Mouse (Mus musculus) heart, embryonic 16.5 days (tissue): ENCODE data around the gene Hacl1. TPM values are rescaled to one million over a fixed set of nuclear protein-coding genes. Genes with fewer than 3 reads are reported as not detected.

Source experiments
- ATAC-seq: fragments of 200-750 bp; cut with Nextera tagmentation; replicated peaks from 2 replicates; pipeline ENCODE4 v1.8.0; 2017; ENCODE audit warnings: moderate number of reproducible peaks; ENCODE audit not compliant: insufficient read depth, low FRiP score; ENCODE audit errors: extremely low read depth
- H3K27ac ChIP-seq: fragments of 300-500 bp; sonication (generic); 2 replicates; pipeline ENCODE4 v1.5.1; 2014; ENCODE audit warnings: mild to moderate bottlenecking, low read length, control low read depth, moderate library complexity
- H3K27me3 ChIP-seq: fragments of 300-500 bp; sonication (generic); 2 replicates; pipeline ENCODE4 v1.6.1; 2014; ENCODE audit warnings: low read length, mixed read lengths; ENCODE audit not compliant: control insufficient read depth, insufficient read depth
- H3K36me3 ChIP-seq: fragments of 300-500 bp; sonication (generic); 2 replicates; pipeline ENCODE4 v1.6.1; 2014; ENCODE audit not compliant: control insufficient read depth, insufficient read depth
- H3K4me1 ChIP-seq: fragments of 300-500 bp; sonication (generic); 2 replicates; pipeline ENCODE4 v1.6.1; 2014; ENCODE audit warnings: low read length, mixed read lengths; ENCODE audit not compliant: control insufficient read depth, insufficient read depth
- H3K4me2 ChIP-seq: fragments of 300-500 bp; sonication (generic); 2 replicates; pipeline ENCODE4 v1.6.1; 2014; ENCODE audit warnings: low read depth, mild to moderate bottlenecking, control low read depth, low read length
- H3K4me3 ChIP-seq: fragments of 300-500 bp; sonication (generic); 2 replicates; pipeline ENCODE4 v1.5.1; 2014; ENCODE audit warnings: mild to moderate bottlenecking, control low read depth, low read length
- H3K9ac ChIP-seq: fragments of 300-500 bp; sonication (generic); 2 replicates; pipeline ENCODE4 v1.6.1; 2014; ENCODE audit warnings: low read length, control low read depth
- H3K9me3 ChIP-seq: fragments of 300-500 bp; sonication (generic); replicated peaks from 2 replicates; pipeline ENCODE4 v1.6.1; 2016; ENCODE audit warnings: low read length; ENCODE audit not compliant: control insufficient read depth
- WGBS: fragments of 180-500 bp; shearing (Covaris S2); extraction: QIAGEN DNeasy Blood & Tissue Kit; methylation state at CpG from one replicate; pipeline ENCODE4 v1.1.7; 2014; 5-methylcytosine and 5-hydroxymethylcytosine counted together
- polyA plus RNA-seq: library from polyadenylated mRNA; unstranded; fragments of >200 nt; fragmentation: Nextera tagmentation; extraction: Ambion mirVana; gene quantifications from 2 replicates; pipeline ENCODE4 v1.2.1, GENCODE M21; 2015

The Hacl1 gene
- polyA plus RNA-seq, 1 experiment from 2014 or later, result 14.3 TPM

GRCm38 (mm10) chr14:31656857-31657645 is 16.0 kb upstream of the Hacl1 start:
- no peak overlapping the region for H3K27ac ChIP-seq
- H3K36me3 ChIP-seq, result no peaks in the 10 kb centered on the region
- peaks cover 33% of the 10 kb centered on the region for H3K4me1 ChIP-seq
- H3K4me2 ChIP-seq, result no peak overlapping the region
- 19% methylated on average over 5 of the region's 5 CpGs for WGBS
- ATAC-seq, result no peak
- no peak overlapping the region for H3K9ac ChIP-seq
- no peak overlapping the region for H3K4me3 ChIP-seq
- H3K27me3 ChIP-seq, result no peaks in the 10 kb centered on the region
- H3K9me3 ChIP-seq, result no peaks in the 10 kb centered on the region

- Histone ChIP-seq H3K9me3 (no peaks in the 10 kb centered on the region), H3K4me1 (peaks cover 34% of the 10 kb centered on the region), H3K27me3 (no peaks in the 10 kb centered on the region), H3K4me3 (no peak overlapping the region), H3K9ac (no peak overlapping the region), H3K27ac (no peak overlapping the region), H3K4me2 (no peak overlapping the region), H3K36me3 (no peaks in the 10 kb centered on the region)
- WGBS, result 66% methylated on average over 7 of the region's 7 CpGs
- ATAC-seq, result no peak
Measured at GRCm38 (mm10) chr14:31656386-31656785, 15.3 kb upstream of the Hacl1 start.

GRCm38 (mm10) chr14:31655406-31655805 is 14.3 kb upstream of the Hacl1 start:
- no peak overlapping the region for H3K4me2 ChIP-seq
- no peak for ATAC-seq
- H3K9ac ChIP-seq, result no peak overlapping the region
- H3K27me3 ChIP-seq, result no peaks in the 10 kb centered on the region
- H3K27ac ChIP-seq, result no peak overlapping the region
- peaks cover 28% of the 10 kb centered on the region for H3K4me1 ChIP-seq
- H3K4me3 ChIP-seq, result no peak overlapping the region
- no peaks in the 10 kb centered on the region for H3K36me3 ChIP-seq
- H3K9me3 ChIP-seq, result peaks cover under 1% of the 10 kb centered on the region; the same call in 1 of the 2 replicates
- 79% methylated on average over 14 of the region's 14 CpGs for WGBS

- H3K9ac ChIP-seq, result no peak overlapping the region
- no peak for ATAC-seq
- H3K4me2 ChIP-seq, result no peak overlapping the region
- WGBS, result 86% methylated on average over 5 of the region's 5 CpGs
- no peaks in the 10 kb centered on the region for H3K27me3 ChIP-seq
- peaks cover 2% of the 10 kb centered on the region; the same call in 1 of the 2 replicates for H3K9me3 ChIP-seq
- no peaks in the 10 kb centered on the region for H3K36me3 ChIP-seq
- H3K27ac ChIP-seq, result no peak overlapping the region
- H3K4me3 ChIP-seq, result no peak overlapping the region
- peaks cover 23% of the 10 kb centered on the region for H3K4me1 ChIP-seq
Measured at GRCm38 (mm10) chr14:31654816-31655215, 13.7 kb upstream of the Hacl1 start.

GRCm38 (mm10) chr14:31653101-31653875 is 12.2 kb upstream of the Hacl1 start:
- ATAC-seq, result no peak
- H3K4me3 ChIP-seq, result no peak overlapping the region
- no peaks in the 10 kb centered on the region for H3K27me3 ChIP-seq
- H3K9me3 ChIP-seq, result peaks cover 2% of the 10 kb centered on the region; the same call in 1 of the 2 replicates
- peaks cover 12% of the 10 kb centered on the region for H3K4me1 ChIP-seq
- H3K36me3 ChIP-seq, result no peaks in the 10 kb centered on the region
- no peak overlapping the region for H3K27ac ChIP-seq
- no peak overlapping the region for H3K9ac ChIP-seq
- 50% methylated on average over 14 of the region's 14 CpGs for WGBS
- no peak overlapping the region for H3K4me2 ChIP-seq

- H3K36me3 ChIP-seq, result no peaks in the 10 kb centered on the region
- no peak overlapping the region for H3K9ac ChIP-seq
- H3K4me3 ChIP-seq, result no peak overlapping the region
- no peak for ATAC-seq
- 96% methylated on average over 1 of the region's 1 CpGs for WGBS
- H3K27me3 ChIP-seq, result no peaks in the 10 kb centered on the region
- H3K27ac ChIP-seq, result no peak overlapping the region
- peaks cover 2% of the 10 kb centered on the region; the same call in 1 of the 2 replicates for H3K9me3 ChIP-seq
- peaks cover 11% of the 10 kb centered on the region for H3K4me1 ChIP-seq
- H3K4me2 ChIP-seq, result no peak overlapping the region
Measured at GRCm38 (mm10) chr14:31652624-31653023, 11.5 kb upstream of the Hacl1 start.

- Histone ChIP-seq H3K9ac (no peak overlapping the region), H3K4me1 (peaks cover 7% of the 10 kb centered on the region), H3K27me3 (no peaks in the 10 kb centered on the region), H3K36me3 (no peaks in the 10 kb centered on the region), H3K4me3 (no peak overlapping the region), H3K27ac (no peak overlapping the region), H3K9me3 (peaks cover 2% of the 10 kb centered on the region; the same call in 1 of the 2 replicates), H3K4me2 (no peak overlapping the region)
- 41% methylated on average over 5 of the region's 5 CpGs for WGBS
- no peak for ATAC-seq
Measured at GRCm38 (mm10) chr14:31652106-31652505, 11.0 kb upstream of the Hacl1 start.

GRCm38 (mm10) chr14:31651206-31651605 is 10.1 kb upstream of the Hacl1 start:
- Histone ChIP-seq H3K27me3 (no peaks in the 10 kb centered on the region), H3K4me1 (peaks cover 7% of the 10 kb centered on the region), H3K36me3 (no peaks in the 10 kb centered on the region), H3K9ac (no peak overlapping the region), H3K27ac (no peak overlapping the region), H3K4me3 (no peak overlapping the region), H3K4me2 (no peak overlapping the region), H3K9me3 (peaks cover 2% of the 10 kb centered on the region; the same call in 1 of the 2 replicates)
- no peak for ATAC-seq
- 56% methylated on average over 7 of the region's 7 CpGs for WGBS

- H3K27ac ChIP-seq, result no peak overlapping the region
- no peaks in the 10 kb centered on the region for H3K27me3 ChIP-seq
- WGBS, result over 99% methylated on average over 3 of the region's 3 CpGs
- peaks cover 2% of the 10 kb centered on the region; the same call in 1 of the 2 replicates for H3K9me3 ChIP-seq
- H3K4me2 ChIP-seq, result no peak overlapping the region
- peaks cover 7% of the 10 kb centered on the region for H3K4me1 ChIP-seq
- H3K36me3 ChIP-seq, result no peaks in the 10 kb centered on the region
- H3K4me3 ChIP-seq, result no peak overlapping the region
- H3K9ac ChIP-seq, result no peak overlapping the region
- no peak for ATAC-seq
Measured at GRCm38 (mm10) chr14:31650347-31650746, 9.3 kb upstream of the Hacl1 start.
